Mouse (Mus musculus) kidney, adult 18-20 months (tissue): ENCODE data around the gene Slc22a12.

ENCODE experiments used
- DNase-seq: peaks from one replicate; pipeline ENCODE4 v3.0.0; 2021

Gene Slc22a12

GRCm38 (mm10) chr19:6542367-6543034 is at the start of gene Slc22a12:
Gene Slc22a12 (minus strand): TSS chr19:6543032.
- DNase-seq = no peak

DNA sequence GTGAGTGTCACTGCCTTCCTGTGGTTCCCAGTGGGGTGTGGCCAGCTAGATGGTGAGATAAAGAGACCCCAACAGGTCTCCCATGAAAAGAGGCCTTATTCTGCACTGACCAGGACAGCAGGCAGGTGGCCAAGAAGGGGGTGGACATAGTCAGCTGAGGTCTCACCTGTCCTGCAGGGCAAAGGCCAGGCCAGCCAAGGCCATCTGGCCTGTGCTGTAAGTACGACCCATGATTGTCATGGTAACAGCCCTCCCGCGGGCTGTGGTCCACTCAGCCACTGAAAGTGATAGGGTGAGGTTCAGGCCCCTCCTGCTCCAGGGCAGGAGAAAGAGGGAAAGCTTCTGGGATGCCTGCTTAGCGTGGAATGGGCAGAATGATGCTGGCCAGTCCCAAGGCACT is 29.2 kb upstream of the Slc22a12 start:
- no peak for DNase-seq

DNA sequence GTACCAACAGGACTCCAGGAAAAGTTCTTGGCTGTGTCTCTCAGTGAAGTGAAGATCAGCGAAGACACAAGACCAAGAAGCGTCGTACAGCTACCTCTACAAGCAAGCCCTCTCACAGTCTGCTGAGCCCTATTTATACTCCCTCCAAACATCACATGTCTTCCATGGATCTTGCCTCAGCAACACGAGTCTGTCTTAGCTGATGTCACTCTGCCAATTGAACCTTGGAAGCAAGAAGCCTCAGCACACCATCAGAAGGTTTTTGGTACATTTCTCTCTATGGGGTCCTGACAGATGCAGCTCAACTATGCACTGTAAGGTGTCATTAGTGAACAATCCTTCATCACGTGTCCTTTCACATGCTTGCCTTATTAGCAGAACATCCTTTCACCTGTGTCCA is 28.6 kb upstream of the Slc22a12 start:
- DNase-seq = no peak

DNA sequence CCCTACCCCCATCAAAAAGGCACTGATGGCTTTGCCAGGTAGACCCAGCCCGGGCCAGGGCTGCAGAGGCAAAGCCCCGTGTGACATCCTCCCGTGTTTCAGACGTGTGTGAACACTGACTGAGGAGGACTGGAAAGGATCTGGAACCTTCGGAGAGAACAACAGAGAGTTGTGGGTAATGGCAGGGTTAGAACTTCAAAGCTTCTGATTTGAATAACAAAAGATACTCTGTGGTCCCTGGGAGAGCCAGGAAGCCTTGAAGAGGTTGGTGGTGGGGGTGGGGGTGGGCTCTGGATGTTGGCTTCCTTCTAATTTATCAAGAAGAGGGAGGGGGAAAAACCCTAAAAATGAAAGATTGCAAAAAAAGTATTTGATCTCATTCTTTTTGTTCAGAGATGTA is 26.7 kb upstream of the Slc22a12 start:
- DNase-seq = no peak

DNA sequence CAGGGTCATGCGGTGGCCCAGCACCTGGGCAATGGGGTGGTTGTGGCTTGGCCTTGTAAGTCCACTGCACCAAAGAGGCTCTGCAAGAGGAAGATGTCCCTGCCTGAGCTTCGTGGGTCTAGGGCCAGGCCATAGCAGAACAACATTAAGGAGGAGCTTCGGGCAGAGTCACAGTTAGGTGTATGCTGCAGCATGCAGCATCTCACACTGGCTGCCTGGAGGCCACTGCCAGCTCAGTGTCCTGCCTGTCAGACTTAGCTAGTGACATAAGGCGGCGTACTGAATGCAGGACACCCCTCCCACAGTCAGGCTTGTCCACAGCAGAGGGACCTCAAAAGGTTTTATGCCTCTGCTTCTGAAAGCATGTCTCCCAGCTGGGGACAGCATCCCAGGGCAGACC is 26.2 kb upstream of the Slc22a12 start:
- no peak for DNase-seq

DNA sequence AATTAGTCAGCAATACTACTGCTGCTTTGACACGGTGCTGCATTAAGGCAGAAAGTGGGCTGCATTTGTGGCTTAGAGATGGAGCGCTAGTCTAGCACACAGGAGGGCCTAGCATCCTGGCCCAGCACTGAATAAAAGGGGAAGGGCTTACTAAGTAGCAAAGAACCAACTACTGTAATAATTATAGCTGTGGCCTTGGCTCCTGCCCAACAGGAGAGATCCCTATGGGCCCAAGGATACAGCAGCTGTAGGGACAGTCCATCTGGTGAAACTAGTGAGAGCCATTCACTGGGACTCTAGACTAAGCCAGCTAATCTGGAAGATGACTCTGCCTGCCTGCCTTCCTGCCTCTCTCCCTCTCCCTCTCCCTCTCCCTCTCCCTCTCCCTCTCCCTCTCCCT is 23.6 kb upstream of the Slc22a12 start:
- DNase-seq = no peak

DNA sequence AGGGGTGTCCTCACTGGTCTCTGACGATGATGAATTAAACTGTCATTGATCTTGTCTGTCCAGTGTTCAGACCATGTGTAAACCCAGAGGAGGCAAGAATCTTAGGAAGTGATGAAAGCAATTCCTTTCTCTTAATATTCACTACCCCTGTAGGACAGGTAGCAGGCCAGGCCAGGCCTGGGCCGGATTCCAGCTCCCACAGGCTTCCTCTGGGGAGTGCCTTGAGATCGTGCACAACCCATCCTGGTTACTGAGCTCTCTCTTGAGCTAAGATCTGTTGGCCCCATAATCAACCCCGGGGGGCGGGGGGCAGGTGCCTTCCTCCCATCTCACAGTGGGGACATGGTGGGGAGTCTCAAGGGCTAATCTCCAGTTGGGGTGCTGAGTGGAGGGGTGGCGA is 22.3 kb upstream of the Slc22a12 start:
- DNase-seq = no peak

DNA sequence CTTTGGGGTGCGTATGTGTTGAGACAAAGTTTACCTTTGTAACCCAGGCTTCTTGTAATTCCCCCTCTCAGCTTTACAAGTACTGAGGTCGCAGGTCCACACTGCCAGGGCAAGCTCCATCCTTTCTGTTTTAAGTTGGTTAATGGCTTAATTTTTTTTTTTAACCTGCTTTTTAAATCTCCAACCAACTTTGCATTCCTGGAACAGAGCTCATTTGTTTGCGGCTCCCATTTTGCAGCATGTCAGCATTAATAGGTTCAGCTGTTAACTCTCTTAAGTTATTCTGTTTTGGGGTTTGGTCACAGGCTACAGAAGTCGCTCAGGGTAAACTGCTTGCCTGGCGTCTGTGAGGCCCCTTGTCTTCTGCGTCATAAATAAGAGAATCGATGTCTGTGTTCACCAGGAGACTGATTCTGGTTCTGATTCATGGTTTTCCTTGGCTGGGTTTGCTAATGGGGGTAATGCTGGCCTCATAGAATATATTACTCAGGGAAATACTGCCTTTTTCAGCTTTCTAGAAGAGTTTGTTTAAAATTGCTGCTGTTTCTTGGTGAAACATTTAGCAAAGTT is 17.5 kb upstream of the Slc22a12 start:
- no peak for DNase-seq

DNA sequence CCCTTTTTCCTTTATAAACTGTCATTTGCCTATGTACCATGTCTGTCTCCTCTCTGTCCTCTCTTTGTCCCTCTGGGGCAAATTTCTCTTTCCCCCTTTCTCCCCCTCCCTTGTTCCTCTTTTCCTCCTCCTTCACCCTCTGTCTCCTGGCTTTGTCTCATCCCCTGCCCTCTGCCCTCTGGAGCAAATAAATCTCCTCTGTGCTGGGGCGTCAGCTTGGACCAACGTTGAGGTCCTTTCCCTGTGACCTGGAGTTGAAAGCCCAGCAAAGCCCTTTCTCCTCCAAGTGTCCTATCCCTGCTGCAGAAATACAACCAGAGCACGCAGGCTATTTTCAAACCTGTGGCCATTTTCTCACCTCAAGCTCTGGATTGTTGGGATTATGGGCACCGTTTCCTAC is 16.7 kb upstream of the Slc22a12 start:
- no peak for DNase-seq

GRCm38 (mm10) chr19:6553819-6554582 is 11.2 kb upstream of the Slc22a12 start:
- no peak for DNase-seq

DNA sequence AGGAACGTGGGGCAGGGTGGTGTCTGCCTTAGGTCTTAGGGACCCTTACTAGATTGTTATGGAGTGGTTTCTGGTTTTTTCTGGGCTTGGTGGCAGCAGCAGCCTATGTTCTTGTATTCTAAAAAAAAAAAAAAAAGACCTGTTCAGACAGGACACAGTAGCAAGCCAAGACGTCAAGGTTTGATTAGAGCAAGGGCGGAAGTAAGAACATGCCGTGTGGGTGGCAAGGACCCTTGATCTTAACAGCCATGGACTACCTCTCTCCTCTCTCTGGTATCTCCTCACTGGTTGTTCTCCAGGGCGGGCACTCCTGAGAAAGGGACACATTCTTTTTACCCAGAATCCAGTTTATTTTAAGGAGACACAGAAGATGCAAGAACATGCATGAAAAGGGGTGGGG is 10.3 kb upstream of the Slc22a12 start:
- no peak for DNase-seq

GRCm38 (mm10) chr19:6552302-6553028 is 9.6 kb upstream of the Slc22a12 start:
- peak; percentile 84 for DNase-seq

- DNase-seq = no peak
Measured at GRCm38 (mm10) chr19:6551215-6551614, 8.4 kb upstream of the Slc22a12 start.

DNA sequence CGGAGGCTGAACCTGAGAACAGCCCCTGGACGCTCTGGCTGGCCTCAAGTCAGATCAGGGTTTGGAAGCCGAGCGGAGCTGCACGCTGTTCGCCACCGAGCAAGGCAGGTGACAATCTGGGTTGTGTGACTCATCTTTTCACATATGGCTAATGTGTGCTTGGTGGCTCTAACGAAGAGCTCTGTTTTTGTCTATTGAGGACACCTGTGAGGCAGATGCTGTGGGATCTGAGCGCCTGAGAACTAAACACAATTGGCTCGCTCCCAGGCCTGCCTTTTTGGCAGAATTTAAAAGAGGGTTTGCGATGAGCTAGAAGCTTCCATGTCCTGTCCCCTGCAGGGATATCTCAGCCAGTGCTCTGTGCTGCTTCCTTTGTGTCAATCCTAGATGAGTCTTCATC is 6.7 kb upstream of the Slc22a12 start:
- DNase-seq = no peak

DNA sequence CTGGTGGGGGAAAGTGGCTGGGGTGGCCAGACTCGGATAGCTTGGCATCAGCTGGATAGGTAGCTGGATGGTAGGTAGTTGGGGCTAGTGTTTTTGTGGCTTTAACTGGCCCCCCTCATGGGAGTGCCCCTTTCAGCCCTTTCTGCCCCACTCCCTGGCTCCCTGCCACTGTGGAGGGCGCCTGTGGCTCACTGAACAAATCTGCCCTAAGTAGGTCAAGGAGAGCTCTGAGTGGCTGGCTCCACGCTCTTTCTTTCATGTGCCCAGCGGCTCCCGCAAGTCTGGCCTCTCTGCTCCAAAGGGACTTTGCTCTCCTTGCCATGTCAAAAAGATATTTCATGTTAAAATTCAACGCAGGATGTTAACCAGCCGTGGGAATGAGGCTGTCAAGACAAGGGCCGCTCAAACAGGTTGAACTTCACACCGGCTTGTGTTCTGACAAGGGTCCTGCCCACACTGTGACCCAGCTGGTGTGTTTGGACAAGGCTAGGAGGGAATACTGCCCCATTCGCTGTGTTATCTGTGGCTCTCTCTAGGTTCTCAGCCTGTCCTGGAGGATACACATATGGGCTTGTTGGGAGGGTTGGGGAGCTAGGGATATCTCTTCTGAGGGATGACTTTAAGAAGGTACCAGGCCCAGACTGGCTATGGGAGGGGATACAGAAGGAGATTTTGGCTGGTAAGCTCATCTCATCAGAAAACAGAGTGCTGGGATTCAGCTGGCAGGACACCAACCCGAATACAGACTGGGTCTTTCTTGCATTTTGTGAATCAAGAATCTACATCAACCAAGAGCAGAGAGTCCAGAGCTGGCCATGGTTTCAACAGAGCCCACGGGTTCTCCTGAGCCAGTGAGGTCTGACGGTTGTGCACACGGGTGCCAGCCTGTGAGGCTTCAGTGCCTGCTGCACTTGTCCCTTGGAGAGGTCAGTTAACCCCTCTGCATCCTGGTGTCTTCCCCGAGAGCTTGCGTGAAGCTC is 5.9 kb upstream of the Slc22a12 start:
- DNase-seq = peak; percentile 81

- no peak for DNase-seq
Measured at GRCm38 (mm10) chr19:6547801-6548200, 5.0 kb upstream of the Slc22a12 start.

- peak; percentile 83 for DNase-seq
Measured at GRCm38 (mm10) chr19:6546096-6546495, 3.3 kb upstream of the Slc22a12 start.

GRCm38 (mm10) chr19:6545481-6545880 is 2.6 kb upstream of the Slc22a12 start:
- DNase-seq = no peak

- DNase-seq = no peak
Measured at GRCm38 (mm10) chr19:6544712-6545111, 1.9 kb upstream of the Slc22a12 start.

GRCm38 (mm10) chr19:6543518-6543917 is 686 bp upstream of the Slc22a12 start:
- DNase-seq = no peak

GRCm38 (mm10) chr19:6543035-6543383 is 177 bp upstream of the Slc22a12 start:
- peak; percentile 64 for DNase-seq

DNA sequence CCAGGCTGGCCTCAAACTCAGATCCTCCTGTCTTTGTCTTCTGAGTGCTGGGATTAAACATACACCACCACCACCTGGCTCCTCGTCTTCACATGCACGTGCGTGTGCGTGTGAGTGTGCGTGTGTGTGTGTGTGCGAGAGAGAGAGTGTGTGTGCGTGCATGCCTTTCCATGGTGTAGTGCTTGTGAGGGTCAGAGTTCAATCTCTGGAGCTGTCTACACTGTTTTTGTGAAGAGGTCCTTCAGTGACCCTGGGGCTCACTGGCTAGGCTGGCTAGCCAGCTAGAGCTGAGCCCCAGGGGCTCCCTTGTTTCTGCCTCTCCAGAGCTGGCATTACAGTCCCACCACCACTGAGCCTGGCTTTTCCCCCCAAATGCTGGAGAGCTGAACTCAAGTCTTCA is 1.3 kb downstream of the Slc22a12 start:
- DNase-seq = no peak
